Mouse (Mus musculus) stomach, postnatal 0 days (tissue): ENCODE data around the gene Gnmt. TPM values are rescaled to one million over a fixed set of nuclear protein-coding genes. Genes with fewer than 3 reads are reported as not detected.
A peak's percentile ranks its signal among the peaks of the same experiment; 100 is the strongest.

Experiments used
- ATAC-seq: fragments of 200-750 bp; cut with Nextera tagmentation; 2 replicates; pipeline ENCODE4 v1.8.0; 2017; ENCODE audit not compliant: low FRiP score, low TSS enrichment
- DNase-seq: peaks from one replicate; pipeline ENCODE4 v3.0.0-alpha.2; 2016; ENCODE audit warnings: low spot score
- H3K27ac ChIP-seq: fragments of 300-500 bp; sonication (generic); replicated peaks from 2 replicates; pipeline ENCODE4 v1.5.1; 2014; ENCODE audit warnings: mild to moderate bottlenecking, control low read depth
- H3K27me3 ChIP-seq: fragments of 300-500 bp; sonication (generic); 2 replicates; pipeline ENCODE4 v1.6.1; 2014; ENCODE audit warnings: low read length; ENCODE audit not compliant: control insufficient read depth, insufficient read depth
- H3K36me3 ChIP-seq: fragments of 300-500 bp; sonication (generic); 2 replicates; pipeline ENCODE4 v1.6.1; 2014; ENCODE audit warnings: low read length, mixed read lengths; ENCODE audit not compliant: control insufficient read depth, insufficient read depth
- H3K4me1 ChIP-seq: fragments of 300-500 bp; sonication (generic); replicated peaks from 2 replicates; pipeline ENCODE4 v1.6.1; 2014; ENCODE audit warnings: antibody characterized with exemption; ENCODE audit not compliant: control insufficient read depth, insufficient read depth
- H3K4me2 ChIP-seq: fragments of 300-500 bp; sonication (generic); replicated peaks from 2 replicates; pipeline ENCODE4 v1.6.1; 2014; ENCODE audit warnings: low read depth, mild to moderate bottlenecking, control low read depth, moderate library complexity
- H3K4me3 ChIP-seq: fragments of 300-500 bp; sonication (generic); 2 replicates; pipeline ENCODE4 v1.5.1; 2014; ENCODE audit warnings: low read depth, low read length, control low read depth
- H3K9ac ChIP-seq: fragments of 300-500 bp; sonication (generic); 2 replicates; pipeline ENCODE4 v1.6.1; 2014; ENCODE audit warnings: mild to moderate bottlenecking, low read length, control low read depth, mixed read lengths
- H3K9me3 ChIP-seq: fragments of 300-500 bp; sonication (generic); 2 replicates; pipeline ENCODE4 v1.6.1; 2016; ENCODE audit warnings: low read length; ENCODE audit not compliant: control insufficient read depth
- CTCF ChIP-seq: IDR thresholded peaks from 2 replicates; pipeline ENCODE4 v1.5.1; 2016; ENCODE audit warnings: antibody characterized with exemption, low read depth, mild to moderate bottlenecking, moderate library complexity
- EP300 ChIP-seq: optimal IDR thresholded peaks from 2 replicates; pipeline ENCODE3; 2016; ENCODE audit warnings: antibody characterized with exemption
- WGBS: fragments of 180-500 bp; shearing (Covaris S2); extraction: QIAGEN DNeasy Blood & Tissue Kit; methylation state at CpG from one replicate; pipeline ENCODE4 v1.1.7; 2014; 5-methylcytosine and 5-hydroxymethylcytosine counted together
- polyA plus RNA-seq: library from polyadenylated mRNA; unstranded; fragments of >200 nt; fragmentation: Nextera tagmentation; extraction: Ambion mirVana; gene quantifications from 2 replicates; pipeline ENCODE4 v1.2.1, GENCODE M21; 2015

Gene Gnmt
- polyA plus RNA-seq, 1 experiment from 2014 or later: 2.1 TPM

GRCm38 (mm10) chr17:46725731-46726645, 3.0 kb downstream of the Gnmt start:
- no peak overlapping the region for H3K27ac ChIP-seq
- no peak for ATAC-seq

GRCm38 (mm10) chr17:46725273-46725672, 3.7 kb downstream of the Gnmt start:
- WGBS: 58% methylated on average over 9 of the region's 9 CpGs
- no peaks in the 10 kb centered on the region for H3K27me3 ChIP-seq
- no peak overlapping the region for H3K4me3 ChIP-seq
- TF ChIP-seq CTCF (peak; percentile 76), EP300 (no peak)
- no peak overlapping the region for H3K9ac ChIP-seq
- peaks cover 8% of the 10 kb centered on the region; the same call in 1 of the 2 replicates for H3K36me3 ChIP-seq
- no peaks in the 10 kb centered on the region for H3K4me1 ChIP-seq
- no peak overlapping the region for H3K4me2 ChIP-seq
- no peak overlapping the region for H3K27ac ChIP-seq
- DNase-seq (peak; percentile 41), ATAC-seq (peak; percentile 9; the same call in 1 of the 2 replicates)
- no peaks in the 10 kb centered on the region for H3K9me3 ChIP-seq

More at GRCm38 (mm10) chr17:46725731-46726645, 3.0 kb downstream of the Gnmt start:
- H3K4me3 ChIP-seq: no peak overlapping the region
- H3K27me3 ChIP-seq: no peaks in the 10 kb centered on the region
- H3K9me3 ChIP-seq: no peaks in the 10 kb centered on the region
- no peaks in the 10 kb centered on the region for H3K4me1 ChIP-seq
- no peak overlapping the region for H3K4me2 ChIP-seq
- H3K36me3 ChIP-seq: peaks cover 7% of the 10 kb centered on the region; the same call in 1 of the 2 replicates
- no peak for DNase-seq
- no peak for TF ChIP-seq CTCF
- no peak overlapping the region for H3K9ac ChIP-seq
- WGBS: 92% methylated on average over 26 of the region's 26 CpGs

GRCm38 (mm10) chr17:46724477-46725084, 4.4 kb downstream of the Gnmt start:
- no peaks in the 10 kb centered on the region for H3K9me3 ChIP-seq
- no peak overlapping the region for H3K4me3 ChIP-seq
- H3K36me3 ChIP-seq: peaks cover 10% of the 10 kb centered on the region; the same call in 1 of the 2 replicates
- no peak overlapping the region for H3K27ac ChIP-seq
- no peaks in the 10 kb centered on the region for H3K27me3 ChIP-seq
- WGBS: 81% methylated on average over 14 of the region's 20 CpGs
- no peaks in the 10 kb centered on the region for H3K4me1 ChIP-seq
- H3K4me2 ChIP-seq: no peak overlapping the region
- DNase-seq (no peak), ATAC-seq (no peak)
- TF ChIP-seq EP300: no peak
- no peak for TF ChIP-seq CTCF
- H3K9ac ChIP-seq: no peak overlapping the region

DNA sequence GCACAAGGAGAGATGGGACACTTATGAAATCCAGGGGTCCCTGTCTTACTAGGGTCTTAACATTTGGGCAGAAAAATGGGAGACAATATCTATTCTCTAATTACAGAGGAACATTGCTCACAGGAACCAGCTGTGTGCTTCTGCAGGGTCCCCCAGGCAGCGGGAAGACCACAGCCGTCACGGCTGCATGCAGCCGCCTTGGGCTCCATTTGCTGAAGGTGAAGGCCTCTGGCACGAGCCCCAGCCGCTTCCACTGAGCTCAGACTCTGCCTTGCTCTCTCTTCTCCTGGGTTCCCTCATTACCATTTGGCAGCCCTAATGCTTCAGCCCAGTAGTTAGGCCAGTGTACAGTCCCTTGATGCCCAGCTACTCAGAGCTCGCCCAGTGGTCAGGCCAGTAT, 7.9 kb downstream of the Gnmt start:
- Histone ChIP-seq H3K4me1 (no peaks in the 10 kb centered on the region), H3K27ac (no peak overlapping the region), H3K4me2 (no peak overlapping the region), H3K36me3 (peaks cover 10% of the 10 kb centered on the region; the same call in 1 of the 2 replicates), H3K27me3 (no peaks in the 10 kb centered on the region), H3K4me3 (no peak overlapping the region), H3K9me3 (no peaks in the 10 kb centered on the region), H3K9ac (no peak overlapping the region)
- no peak for ATAC-seq
- no peak for DNase-seq
- no peak for TF ChIP-seq EP300
- TF ChIP-seq CTCF: no peak
- 78% methylated on average over 7 of the region's 7 CpGs for WGBS

GRCm38 (mm10) chr17:46714756-46715481, 14.0 kb downstream of the Gnmt start:
- DNase-seq (no peak), ATAC-seq (no peak)
- no peak overlapping the region for H3K4me3 ChIP-seq
- H3K4me2 ChIP-seq: no peak overlapping the region
- H3K9ac ChIP-seq: no peak overlapping the region
- peaks cover 3% of the 10 kb centered on the region; the same call in 1 of the 2 replicates for H3K36me3 ChIP-seq
- H3K4me1 ChIP-seq: peaks cover 3% of the 10 kb centered on the region; the same call in 1 of the 2 replicates
- WGBS: 93% methylated on average over 11 of the region's 11 CpGs
- H3K27ac ChIP-seq: no peak overlapping the region
- no peaks in the 10 kb centered on the region for H3K9me3 ChIP-seq
- no peaks in the 10 kb centered on the region for H3K27me3 ChIP-seq
- TF ChIP-seq EP300: no peak
- TF ChIP-seq CTCF: peak; percentile 43
